Mouse (Mus musculus): ENCODE results near the gene Rpl22.
A peak's percentile ranks its signal among the peaks of the same experiment; 100 is the strongest.

Rpl22 gene

DNA sequence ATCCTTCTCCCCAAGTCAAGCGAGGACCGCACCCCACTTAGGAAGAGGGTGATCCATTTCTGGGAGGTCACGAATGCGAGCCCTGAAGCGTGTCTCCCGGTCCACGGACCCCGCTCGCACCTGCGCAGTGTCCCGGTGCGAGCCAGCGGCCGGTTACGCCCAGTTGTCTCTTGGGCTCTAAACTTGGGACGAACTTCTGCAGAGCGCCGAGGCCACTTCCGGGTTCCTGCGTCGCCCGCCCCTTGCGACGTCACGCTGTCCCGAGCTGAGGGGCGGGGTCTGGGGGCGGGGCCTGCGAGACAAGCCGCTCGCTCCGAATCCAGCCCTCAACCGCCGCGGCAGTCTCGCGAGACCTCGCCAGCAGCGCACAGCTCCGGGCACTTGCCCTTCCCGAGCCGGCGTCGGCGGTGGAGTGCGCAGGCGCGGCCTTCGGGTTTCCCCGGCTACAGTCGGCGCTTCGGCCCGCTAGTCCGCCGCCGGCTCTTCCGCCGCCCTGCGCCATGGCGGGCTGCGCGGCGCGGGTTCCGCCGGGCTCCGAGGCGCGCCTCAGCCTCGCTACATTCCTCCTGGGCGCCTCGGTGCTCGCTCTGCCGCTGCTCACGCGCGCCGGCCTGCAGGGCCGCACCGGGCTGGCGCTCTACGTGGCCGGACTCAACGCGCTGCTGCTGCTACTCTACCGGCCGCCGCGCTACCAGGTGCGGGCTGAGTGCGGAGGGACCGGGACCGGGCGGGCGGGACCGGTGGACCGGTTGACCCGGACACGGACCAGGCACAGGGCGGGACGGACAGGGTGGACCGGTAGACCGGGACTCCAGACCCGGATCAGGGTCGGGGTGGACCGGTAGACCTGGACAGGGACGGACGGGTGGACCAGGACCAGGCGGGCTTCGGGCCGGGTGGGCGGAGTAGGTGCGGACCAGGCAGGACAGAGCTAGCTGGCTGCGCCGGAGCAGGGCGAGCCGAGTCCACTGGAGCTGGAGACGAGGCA is 28.4 kb upstream of the Rpl22 start, which contains the start of gene Icmt:
Gene Icmt, plus strand, starts transcription at position 354 of the 988 bp plus-strand sequence.
- DNase-seq (ENCODE audit: low spot score): peak; percentile 100

DNA sequence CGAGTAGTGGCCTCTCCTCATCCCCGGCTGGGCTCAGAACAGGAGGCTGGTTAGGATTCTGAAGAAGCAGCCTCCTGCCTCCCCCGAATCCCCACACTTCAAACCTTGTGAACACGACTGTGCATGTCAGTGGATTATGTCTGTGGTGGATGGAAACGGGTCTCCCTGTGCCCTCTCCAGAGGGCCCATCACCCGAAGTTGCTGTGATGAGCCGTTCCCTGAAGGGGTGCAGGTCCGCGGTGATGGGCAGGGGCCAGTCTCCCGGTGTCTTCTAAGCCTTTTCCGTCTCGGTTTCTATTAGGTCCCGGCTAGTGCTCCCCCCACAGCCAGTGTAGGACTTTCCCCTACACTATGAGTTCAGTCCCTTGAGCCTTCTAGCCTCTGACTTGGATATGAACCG is 26.7 kb upstream of the Rpl22 start:
- DNase-seq (ENCODE audit: low spot score): no peak

DNA sequence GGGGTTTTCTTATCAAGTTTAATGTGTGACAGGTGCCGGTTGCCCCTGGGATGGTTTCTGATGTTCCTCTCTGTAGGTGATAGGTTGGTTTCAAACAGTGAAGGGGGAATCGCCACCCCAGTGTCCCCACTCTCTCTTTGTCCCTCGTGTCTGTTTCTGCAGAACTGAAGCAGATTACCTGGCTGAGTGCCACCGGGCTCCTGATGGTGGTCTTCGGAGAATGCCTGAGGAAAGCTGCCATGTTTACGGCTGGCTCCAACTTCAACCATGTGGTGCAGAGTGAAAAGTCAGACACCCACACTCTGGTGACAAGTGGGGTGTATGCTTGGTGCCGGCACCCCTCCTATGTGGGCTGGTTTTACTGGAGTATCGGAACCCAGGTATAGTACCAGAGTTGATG is 25.2 kb upstream of the Rpl22 start:
- no peak for DNase-seq (ENCODE audit: low spot score)

DNA sequence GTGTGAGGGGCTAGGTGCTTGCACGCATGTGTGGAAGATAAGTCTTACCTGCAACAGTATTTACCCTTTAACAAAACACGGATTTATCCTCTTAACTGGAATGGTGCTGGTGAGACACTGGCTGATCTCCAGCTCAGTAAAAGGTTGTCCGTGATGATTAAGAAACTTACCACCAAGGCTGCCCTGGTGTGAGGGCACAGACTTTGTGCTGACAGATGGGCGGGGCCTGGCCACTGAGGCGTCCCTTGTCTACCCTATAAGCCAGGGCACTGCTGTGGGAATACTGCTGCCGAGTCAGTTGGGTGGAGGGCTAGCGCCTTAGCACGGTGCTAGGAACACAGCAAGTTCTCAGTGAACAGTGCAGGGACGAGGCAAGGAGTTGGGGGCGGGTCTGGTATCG is 23.5 kb upstream of the Rpl22 start:
- DNase-seq (ENCODE audit: low spot score): no peak

DNA sequence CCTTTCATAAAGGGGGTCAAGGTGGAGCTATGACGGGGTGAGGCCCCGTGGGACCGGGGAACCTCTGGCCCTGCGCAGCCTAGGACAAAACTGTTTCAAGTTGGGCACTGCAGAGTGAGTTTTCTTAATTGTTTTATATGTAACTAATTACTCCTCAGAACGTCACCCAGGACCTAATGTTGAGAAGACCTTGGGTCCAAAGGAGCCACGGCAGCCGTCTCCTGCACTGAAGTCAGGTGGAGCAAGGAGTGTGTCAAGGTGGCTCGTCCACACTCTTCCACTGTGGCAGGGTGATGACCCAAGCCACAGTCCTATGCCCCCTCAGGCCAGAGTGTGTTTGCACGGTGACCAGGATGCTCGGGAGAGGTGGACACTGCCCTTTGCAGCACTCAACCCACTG is 22.4 kb upstream of the Rpl22 start:
- DNase-seq (ENCODE audit: low spot score): no peak

DNA sequence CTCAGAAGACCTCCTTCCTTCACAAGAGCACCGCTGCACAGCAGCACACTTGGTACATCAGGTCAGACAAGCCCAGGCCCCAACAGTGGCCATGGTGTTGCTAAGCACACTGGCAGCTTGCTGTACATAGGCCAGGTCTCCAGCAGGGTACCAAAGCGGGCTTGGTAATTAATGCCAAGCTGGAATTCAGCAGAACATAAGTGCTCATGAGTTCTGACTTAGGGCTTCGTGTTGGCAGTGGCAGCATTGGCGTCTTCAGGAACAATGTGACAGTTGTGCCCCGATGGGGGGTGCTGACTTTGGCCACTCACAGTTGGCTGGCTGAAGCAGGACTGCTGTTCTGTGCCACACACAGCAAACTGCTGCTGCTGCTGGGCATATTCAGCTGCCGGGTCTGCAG is 20.9 kb upstream of the Rpl22 start:
- DNase-seq (ENCODE audit: low spot score): no peak

DNA sequence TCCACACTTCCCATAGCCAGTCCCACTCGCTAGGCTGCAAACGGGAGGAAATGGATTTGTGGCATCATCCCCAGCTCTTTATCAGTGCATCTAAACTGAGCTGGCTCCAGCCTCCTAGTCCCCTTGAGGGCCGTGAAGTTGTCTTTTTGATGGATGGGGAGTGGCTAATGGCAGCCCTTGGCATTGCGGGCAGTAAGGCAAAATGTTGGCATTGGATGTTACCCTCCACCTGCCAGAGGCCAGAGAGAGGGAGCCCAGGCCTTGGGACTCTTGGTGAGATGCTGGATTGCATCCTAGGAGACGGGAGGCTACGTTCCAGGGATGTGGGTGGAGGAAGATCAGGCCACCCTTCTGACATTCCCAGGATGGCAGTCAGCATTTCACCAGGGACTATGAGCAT is 19.6 kb upstream of the Rpl22 start:
- DNase-seq (ENCODE audit: low spot score): no peak

DNA sequence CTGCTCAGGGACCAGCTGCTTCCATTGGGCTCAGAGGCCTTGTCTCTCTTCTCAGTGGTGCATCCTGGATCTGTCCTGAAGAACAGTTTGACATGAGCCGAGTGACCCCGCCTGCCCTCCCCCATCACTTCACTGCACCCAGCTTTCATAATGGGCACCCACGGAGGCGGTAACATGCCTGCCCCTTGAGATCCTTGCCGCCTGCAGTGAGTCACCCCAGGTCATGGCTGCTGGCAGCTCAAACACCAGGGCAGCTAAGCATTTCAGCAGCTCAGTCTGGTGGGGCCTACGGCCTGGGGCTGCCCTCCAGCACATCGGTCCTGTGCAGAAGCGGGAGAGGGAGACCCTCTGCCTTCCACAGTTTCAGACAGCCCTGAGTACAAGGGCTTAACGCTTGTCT is 18.0 kb upstream of the Rpl22 start:
- no peak for DNase-seq (ENCODE audit: low spot score)

DNA sequence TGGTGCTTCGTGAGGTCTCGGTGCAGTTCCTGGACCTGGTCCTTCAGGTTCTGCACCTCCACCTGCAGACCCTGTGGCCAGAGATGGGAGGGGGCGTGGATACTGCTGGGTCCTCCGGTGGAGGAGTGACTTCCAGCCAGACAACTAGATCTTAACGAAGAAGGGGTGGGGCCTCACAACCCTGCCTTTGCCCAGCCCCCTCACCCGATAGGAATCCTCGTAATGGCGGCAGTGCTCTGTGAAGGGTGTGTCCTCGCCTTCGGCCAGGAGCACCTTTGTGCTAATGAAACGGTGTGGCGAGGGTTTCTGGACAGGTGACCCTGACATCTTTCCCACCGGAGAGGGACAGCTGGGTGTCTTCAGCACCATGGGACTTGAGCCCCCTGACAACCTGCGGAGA is 13.4 kb upstream of the Rpl22 start:
- no peak for DNase-seq (ENCODE audit: low spot score)

DNA sequence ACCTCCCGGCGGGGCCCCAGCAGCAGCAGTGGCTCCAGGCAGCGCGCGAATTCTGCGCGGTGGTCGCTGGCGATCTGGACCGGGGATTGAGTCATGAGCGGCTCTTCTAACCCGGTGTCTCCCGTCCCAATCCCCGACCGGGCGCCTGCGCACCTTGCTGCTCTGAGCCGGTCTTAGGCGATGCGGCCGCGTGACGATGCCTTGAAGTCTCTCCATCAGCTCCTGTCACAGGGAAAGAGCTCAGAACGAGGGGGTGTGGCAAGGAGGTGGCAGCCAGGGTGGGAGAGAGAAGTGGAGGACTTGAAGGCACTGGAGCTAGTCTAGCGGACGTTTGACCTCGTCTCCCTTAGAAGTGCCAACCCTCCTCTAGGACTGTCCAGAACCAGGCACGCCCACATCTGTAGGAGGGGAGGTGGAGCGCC is 12.3 kb upstream of the Rpl22 start:
- DNase-seq (ENCODE audit: low spot score): peak; percentile 25

DNA sequence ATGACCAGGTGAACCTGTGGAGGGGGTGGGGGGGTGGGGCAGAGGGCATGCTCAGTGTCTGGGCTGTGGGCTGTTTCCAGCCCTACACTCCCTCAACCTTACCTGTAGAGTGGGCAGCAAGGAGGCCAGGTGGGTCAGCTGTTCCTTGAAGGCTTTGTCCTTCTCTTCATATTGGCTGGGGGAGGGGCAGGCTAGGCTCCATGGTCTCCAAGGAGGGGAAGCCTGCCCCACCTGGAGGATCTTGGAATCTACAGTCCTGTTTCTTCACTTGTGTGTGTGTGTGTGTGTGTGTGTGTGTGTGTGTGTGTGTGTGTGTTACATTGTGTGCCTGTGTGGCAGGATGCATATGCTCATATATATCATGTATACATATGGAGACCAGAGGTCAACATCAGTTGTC is 11.6 kb upstream of the Rpl22 start:
- no peak for DNase-seq (ENCODE audit: low spot score)

DNA sequence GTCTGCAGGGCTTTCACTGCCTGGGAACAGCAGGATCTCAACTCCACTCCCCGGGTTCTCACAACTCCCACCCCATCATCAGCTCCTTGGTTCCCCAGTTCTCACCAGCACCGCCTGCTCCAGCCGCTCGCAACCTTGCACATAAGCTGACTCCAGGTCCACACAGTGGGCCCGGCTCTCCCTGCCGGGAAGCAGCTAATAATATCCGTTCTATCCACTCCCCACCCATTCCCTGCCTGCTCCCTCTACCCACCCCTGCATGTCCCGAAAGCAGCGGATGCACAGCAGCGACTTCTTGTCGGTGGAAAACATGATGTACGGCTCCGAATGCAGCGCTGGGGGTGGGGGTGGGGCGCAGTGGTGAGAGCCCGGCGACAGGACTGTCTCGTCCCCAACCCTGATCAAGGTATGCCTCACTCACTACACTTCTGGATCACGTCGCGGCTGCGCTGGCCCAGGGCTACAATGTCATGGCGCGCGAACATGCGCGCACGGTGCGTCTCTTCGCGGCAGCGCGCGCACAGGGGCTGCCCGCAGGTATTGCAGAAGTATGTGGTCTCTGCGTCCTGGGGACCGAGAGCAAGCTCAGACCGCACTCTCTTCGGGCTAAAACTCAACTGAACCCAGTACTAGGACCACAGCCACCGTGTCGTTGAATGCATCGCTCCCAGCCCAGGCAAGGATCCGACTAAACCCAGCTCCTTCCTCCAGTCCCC is 9.9 kb upstream of the Rpl22 start:
- no peak for DNase-seq (ENCODE audit: low spot score)

DNA sequence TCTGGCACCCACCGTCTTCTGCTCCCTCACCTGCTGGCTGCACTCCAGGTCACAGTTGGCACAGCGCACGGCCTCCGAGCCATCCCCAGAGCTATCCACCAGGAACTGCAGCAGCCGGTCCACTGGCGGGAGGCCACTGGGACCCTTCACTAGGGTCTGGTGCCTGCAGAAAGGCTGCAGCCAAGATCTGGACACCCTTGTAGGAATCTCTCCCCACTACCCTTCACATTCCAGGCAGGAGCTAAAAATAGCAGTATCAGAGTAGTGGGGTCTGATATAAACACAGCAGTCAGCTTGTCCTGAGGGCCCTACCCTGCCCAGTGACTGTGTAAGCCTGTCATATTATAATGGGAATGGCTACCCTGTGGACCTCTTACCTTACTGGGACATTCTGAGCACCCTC is 7.9 kb upstream of the Rpl22 start:
- DNase-seq (ENCODE audit: low spot score): no peak

DNA sequence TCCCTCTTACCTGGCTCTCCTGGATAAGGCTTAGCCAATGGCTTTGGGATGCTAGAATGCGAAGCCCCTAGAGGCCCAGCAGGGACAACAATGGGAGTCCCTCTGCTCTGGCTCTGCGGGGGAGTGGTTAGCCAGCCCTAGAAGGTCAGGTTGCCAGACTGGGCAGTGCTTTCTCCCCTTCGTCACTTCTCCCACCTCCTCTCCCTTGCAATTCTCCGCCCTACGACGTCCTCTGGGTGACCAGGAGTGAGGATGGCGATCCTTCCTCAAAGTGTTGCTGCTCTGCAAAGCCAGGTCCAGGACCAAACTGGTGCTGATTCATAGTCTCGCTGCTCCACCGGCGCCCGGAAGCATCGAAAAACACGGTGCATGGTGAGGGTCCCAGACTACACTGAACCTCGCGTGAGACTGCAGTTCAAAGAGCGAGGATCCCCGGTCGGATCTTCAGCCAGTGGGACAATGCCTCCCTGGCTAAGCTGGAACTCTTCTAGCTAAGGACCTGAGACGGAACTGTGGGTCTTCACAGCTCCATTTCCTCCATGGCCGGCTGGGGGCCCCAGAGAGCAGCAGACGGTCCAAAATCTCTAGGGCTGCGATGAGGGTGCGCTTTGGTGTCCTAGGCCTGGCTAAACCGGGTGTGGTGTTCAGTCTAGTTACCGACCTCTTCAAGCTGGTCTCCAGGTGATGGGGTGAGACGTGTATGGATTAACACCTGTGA is 6.9 kb upstream of the Rpl22 start, which contains the start of gene Rnf207:
Gene Rnf207, minus strand, starts transcription at position 477 of the 718 bp plus-strand sequence.
- peak; percentile 51 for DNase-seq (ENCODE audit: low spot score)

DNA sequence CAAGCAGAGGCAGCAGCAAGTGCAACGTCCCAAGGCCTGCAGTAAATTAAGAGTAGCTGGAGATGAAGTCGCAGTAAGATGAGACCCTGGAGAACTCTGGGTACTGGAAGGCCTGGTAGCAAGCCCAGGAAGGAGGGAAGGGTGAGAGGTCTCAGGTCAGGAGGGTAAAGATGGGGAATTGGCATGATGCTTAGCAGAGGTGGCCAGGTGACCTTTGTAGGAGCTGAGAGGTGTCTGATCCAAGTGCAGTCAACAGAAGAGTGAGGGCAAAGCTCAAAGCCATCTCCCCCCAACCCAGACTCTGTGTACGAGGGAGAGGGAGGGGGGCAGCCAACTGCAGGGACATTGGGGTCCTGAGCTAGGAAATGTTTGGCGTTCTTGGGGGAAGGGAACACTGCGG is 4.1 kb upstream of the Rpl22 start:
- DNase-seq (ENCODE audit: low spot score): no peak

DNA sequence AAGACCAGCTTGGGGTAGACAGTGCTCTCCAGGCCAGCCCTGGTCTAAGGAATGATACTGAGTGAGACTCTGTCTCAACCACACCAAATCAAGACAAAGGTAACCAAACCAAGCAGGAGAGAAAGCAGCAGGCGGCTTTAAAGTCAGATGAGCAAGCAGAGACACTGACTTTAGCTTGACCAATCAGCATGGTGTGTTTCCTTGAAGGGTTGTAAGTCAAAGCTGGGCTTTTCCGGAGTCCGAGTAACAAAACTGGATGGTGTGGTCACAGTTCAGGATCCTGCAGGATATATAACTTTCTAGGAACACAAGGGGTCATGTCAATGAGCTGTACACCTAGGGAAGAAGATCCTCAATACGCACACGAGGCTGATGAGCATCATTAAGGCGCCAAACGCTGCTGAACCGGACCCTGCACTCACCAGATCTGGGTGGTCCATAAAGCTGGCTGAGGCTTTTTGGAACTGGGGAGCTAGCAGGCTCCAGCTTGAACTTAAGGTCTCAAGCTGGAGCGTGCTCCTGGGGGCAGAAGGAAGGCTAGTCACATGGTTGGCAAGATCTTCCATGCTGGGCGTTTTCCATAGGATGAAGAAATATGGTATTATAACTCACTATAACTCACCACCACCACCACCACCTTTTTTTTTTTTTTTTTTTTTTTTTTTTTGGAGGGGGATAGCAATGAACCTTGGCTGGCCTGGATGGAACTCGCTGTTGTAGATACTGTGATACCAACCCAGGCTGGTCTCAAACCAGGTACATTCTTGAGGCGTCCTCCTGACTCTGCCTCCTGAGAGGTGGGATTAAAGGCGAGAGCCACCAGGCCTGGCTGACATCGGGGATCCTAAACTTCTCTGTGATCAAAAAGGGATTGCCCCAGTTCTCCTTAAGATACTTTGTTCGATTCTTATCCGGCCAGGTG is 640 bp upstream of the Rpl22 start:
- DNase-seq (ENCODE audit: low spot score): no peak

DNA sequence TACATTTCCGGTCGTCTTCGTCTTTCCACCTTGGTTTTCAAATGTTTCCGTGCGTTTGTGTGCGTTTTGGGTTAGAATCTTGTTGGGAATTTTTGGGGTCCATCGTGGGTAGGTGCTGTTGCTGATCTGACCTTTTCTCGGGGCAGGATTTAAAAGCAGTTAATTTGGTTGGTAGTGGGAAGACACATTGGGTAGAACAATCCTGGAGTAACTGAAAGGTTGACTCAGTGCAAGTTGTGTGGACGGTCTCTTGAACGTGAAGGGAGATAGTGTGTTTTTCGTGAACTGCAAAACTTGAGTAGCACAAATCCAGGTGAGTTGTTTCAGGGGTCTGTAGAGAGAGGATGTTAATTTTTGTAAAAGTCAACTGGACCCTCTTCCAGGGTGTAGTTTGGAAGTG is 1.0 kb downstream of the Rpl22 start:
- DNase-seq (ENCODE audit: low spot score): no peak

DNA sequence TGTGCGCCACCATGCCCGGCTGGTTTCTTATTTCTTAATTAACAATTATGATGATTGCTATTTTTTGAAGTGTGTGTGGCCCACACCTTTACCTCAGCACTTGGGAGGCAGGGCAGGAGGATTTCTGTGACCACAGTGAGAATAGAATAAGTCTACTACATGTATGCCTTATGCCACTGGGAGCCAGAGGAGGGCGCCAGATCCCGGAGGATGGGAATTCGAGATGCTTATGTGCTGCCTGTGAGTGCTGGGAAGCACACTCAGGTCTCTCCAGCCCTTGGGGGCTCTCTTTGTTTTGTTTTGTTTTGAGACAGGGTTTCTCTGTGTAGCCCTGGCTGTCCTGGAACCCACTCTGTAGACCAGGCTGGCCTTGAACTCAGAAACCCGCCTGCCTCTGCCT is 3.1 kb downstream of the Rpl22 start:
- peak; percentile 55 for DNase-seq (ENCODE audit: low spot score)

DNA sequence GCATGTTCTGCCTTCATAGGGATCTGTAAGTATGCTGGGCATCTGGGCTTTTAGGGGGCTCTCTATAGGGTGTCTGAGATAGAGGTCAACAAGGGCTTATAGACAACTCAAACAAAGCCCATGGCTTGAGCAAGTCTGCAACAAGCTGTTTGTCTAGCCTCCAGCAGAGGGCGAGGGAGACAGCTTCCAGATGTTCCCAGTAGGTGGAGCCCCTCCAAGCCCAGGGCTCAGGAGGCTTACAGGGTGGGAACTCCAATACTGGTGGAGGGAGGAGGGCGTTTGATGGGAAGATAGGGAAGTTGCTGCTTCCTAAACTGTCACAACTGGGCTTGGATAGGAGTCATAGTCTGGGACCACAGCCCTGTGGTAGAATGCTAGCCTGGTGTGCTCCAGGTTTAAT is 7.4 kb downstream of the Rpl22 start:
- peak; percentile 32 for DNase-seq (ENCODE audit: low spot score)

DNA sequence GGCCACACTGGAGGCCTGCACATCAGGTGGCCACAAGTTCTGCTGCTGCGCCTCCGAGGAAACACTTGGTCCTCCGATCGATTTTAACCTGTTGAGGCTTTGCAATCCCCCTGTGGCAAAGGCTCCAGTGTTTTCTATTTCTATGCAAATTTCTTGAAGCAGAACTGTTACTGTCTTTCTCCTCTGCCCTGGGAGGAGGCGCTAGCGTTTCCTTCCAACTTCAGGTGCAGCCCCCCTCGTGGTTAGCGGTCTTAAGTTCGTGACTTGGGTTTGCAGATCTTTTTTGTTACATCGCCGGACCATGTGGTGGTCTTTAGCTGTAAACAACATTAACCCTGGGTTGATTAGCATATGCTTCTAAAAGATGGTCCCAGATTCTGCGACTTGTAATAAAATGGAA is 8.0 kb downstream of the Rpl22 start:
- no peak for DNase-seq (ENCODE audit: low spot score)

DNA sequence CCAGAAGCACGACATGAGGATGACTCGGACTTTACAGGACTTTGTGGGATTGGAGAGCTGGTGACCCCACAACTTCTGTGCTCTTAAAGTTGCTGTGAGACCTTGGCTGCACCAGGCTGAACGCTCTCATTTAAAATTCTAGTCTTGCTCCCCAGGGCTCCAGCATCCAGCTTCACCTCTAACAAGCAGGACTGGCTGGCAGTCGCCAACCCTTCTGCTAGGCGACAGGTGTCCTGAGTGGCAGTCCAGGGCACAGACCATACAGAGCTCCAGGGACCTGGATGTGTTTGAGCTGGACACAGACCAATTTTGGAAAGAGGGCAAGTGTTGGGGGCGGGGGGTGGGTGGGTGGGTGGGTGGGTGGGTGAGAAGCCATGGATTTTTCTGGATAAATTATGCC is 12.2 kb downstream of the Rpl22 start:
- DNase-seq (ENCODE audit: low spot score): no peak

Measured in T-cell, adult 2 months (primary cell).